In genomic region chr6:36137223-36137622, GRCm38 (mm10) we compare ENCODE assay signal across 23 mouse cellular contexts.
A peak's percentile ranks its signal among the peaks of the same experiment; 100 is the strongest.
DNase-seq lines count a peak whose midpoint lies in the region; ATAC-seq and TF ChIP-seq lines count a peak whose summit lies in the region.
"Had no signal": no experiment of that assay in that cellular context is flagged by ENCODE, and none has a peak within 500 bp of the region (broad histone marks: within the 10 kb centered on the region; RNA-seq: fewer than 3 reads in every experiment).

No protein-coding gene starts in this region.

- no peaks in the 10 kb centered on the region for H3K4me1 ChIP-seq in lung, postnatal 0 days (ENCODE audit: insufficient read depth, low read depth, low read length)
- no peaks in the 10 kb centered on the region for H3K4me1 ChIP-seq in midbrain, embryonic 13.5 days (replicated peaks)
- H3K4me1 ChIP-seq: embryonic facial prominence, embryonic 13.5 days; embryonic facial prominence, embryonic 15.5 days; forebrain, embryonic 10.5 days; forebrain, embryonic 12.5 days had no signal

- H3K36me3 ChIP-seq in lung, postnatal 0 days (ENCODE audit: insufficient read depth, low read length), result no peaks in the 10 kb centered on the region
- H3K36me3 ChIP-seq in midbrain, embryonic 13.5 days, result no peaks in the 10 kb centered on the region
- H3K36me3 ChIP-seq: embryonic facial prominence, embryonic 13.5 days; embryonic facial prominence, embryonic 15.5 days; forebrain, embryonic 10.5 days; forebrain, embryonic 12.5 days had no signal

- 63% methylated on average over 1 of the region's 1 CpGs for WGBS in lung, postnatal 0 days
- WGBS in midbrain, embryonic 13.5 days, result 92% methylated on average over 1 of the region's 1 CpGs

- TF ChIP-seq EP300 in lung, postnatal 0 days (IDR thresholded peaks at IDR 0.05), result no peak

- H3K4me2 ChIP-seq in lung, postnatal 0 days (replicated peaks; ENCODE audit: low read depth, low read length), result no peak overlapping the region
- H3K4me2 ChIP-seq in midbrain, embryonic 13.5 days (replicated peaks), result no peak overlapping the region
- H3K4me2 ChIP-seq: embryonic facial prominence, embryonic 13.5 days; embryonic facial prominence, embryonic 15.5 days; forebrain, embryonic 12.5 days had no signal

- no peak overlapping the region for H3K27ac ChIP-seq in lung, postnatal 0 days (ENCODE audit: low read length)
- H3K27ac ChIP-seq in midbrain, embryonic 13.5 days, result no peak overlapping the region
- H3K27ac ChIP-seq: embryonic facial prominence, embryonic 13.5 days; embryonic facial prominence, embryonic 15.5 days; forebrain, embryonic 10.5 days; forebrain, embryonic 12.5 days had no signal

- H3K4me3 ChIP-seq in lung, postnatal 0 days (ENCODE audit: low read depth, low read length), result no peak overlapping the region
- H3K4me3 ChIP-seq in midbrain, embryonic 13.5 days (replicated peaks), result no peak overlapping the region
- H3K4me3 ChIP-seq: embryonic facial prominence, embryonic 13.5 days; embryonic facial prominence, embryonic 15.5 days; erythroblast, embryonic 14.5 days; forebrain, embryonic 10.5 days; forebrain, embryonic 12.5 days had no signal

- H3K27me3 ChIP-seq in lung, postnatal 0 days (replicated peaks; ENCODE audit: insufficient read depth, low read length), result no peaks in the 10 kb centered on the region
- H3K27me3 ChIP-seq in midbrain, embryonic 13.5 days, result no peaks in the 10 kb centered on the region
- H3K27me3 ChIP-seq: embryonic facial prominence, embryonic 13.5 days; embryonic facial prominence, embryonic 15.5 days; forebrain, embryonic 12.5 days had no signal

- peak; percentile 12 for DNase-seq in lung, postnatal 0 days (ENCODE audit: low spot score)
- DNase-seq in lung, adult 18-20 months, result no peak
- no peak for DNase-seq in layer of hippocampus, postnatal 14 days (ENCODE audit: low spot score in 2 of 2)
- DNase-seq in kidney, postnatal 4 days, result no peak
- DNase-seq: adrenal gland, adult 8-10 months; adrenal gland, postnatal 14 days; adrenal gland, postnatal 36 days; cerebellum, adult 11-12 months; cerebellum, adult 2 months; cerebellum, adult 9-10 months; cerebellum, postnatal 10 days; cerebellum, postnatal 25 days; embryo, embryonic 11 days had no signal

- no peak for TF ChIP-seq CTCF in lung, postnatal 0 days (IDR thresholded peaks at IDR 0.05)

- H3K9me3 ChIP-seq in lung, postnatal 0 days (ENCODE audit: low read length), result no peaks in the 10 kb centered on the region
- H3K9me3 ChIP-seq in midbrain, embryonic 13.5 days, result no peaks in the 10 kb centered on the region
- H3K9me3 ChIP-seq: embryonic facial prominence, embryonic 13.5 days; embryonic facial prominence, embryonic 15.5 days; forebrain, embryonic 12.5 days had no signal

- H3K9ac ChIP-seq in lung, postnatal 0 days (replicated peaks; ENCODE audit: low read depth), result no peak overlapping the region
- H3K9ac ChIP-seq in midbrain, embryonic 13.5 days (replicated peaks), result no peak overlapping the region
- H3K9ac ChIP-seq: embryonic facial prominence, embryonic 13.5 days; embryonic facial prominence, embryonic 15.5 days; forebrain, embryonic 12.5 days had no signal

- no peak for ATAC-seq in lung, postnatal 0 days
- ATAC-seq in granulocyte monocyte progenitor cell, adult 5-6 weeks (replicated peaks; ENCODE audit: poor library complexity, severe bottlenecking), result peak; percentile 99
- ATAC-seq in megakaryocyte progenitor cell, adult 5-6 weeks (replicated peaks; ENCODE audit: poor library complexity), result peak; percentile 99
- no peak for ATAC-seq in midbrain, embryonic 13.5 days
- ATAC-seq: forebrain, embryonic 14.5 days; forebrain, embryonic 16.5 days had no signal

Comparison
In these comparisons a context has a peak if more than half of its experiments do, and no peak if none do; other contexts are left out.
1. ATAC-seq: peak in granulocyte monocyte progenitor cell, adult 5-6 weeks (single experiment) and megakaryocyte progenitor cell, adult 5-6 weeks (single experiment); none in lung, postnatal 0 days (single experiment) and midbrain, embryonic 13.5 days (single experiment).